Mouse (Mus musculus) CH12.LX (cell line): ENCODE data around the gene Vasp. TPM values are rescaled to one million over a fixed set of nuclear protein-coding genes. Genes with fewer than 3 reads are reported as not detected.

Experiments
- DNase-seq: peaks from one replicate; pipeline ENCODE4 v3.0.0-alpha.2; 2013; ENCODE audit errors: extremely low read depth
- H3K27ac ChIP-seq: 2 replicates; pipeline ENCODE4 v1.5.1; 2012; ENCODE audit warnings: low read depth, mild to moderate bottlenecking, control low read depth, moderate library complexity; ENCODE audit not compliant: insufficient read depth
- H3K27me3 ChIP-seq: replicated peaks from 2 replicates; pipeline ENCODE3; 2012; ENCODE audit warnings: inconsistent platforms
- H3K36me3 ChIP-seq, 2 experiments: replicated peaks in 1 of 2; 2 replicates each; pipeline versions ENCODE3 to v1.6.1; 2012; ENCODE audit warnings: inconsistent platforms in 1 of 2, low read length in 1 of 2, mild to moderate bottlenecking in 1 of 2, mixed read lengths in 1 of 2, moderate library complexity in 1 of 2; ENCODE audit not compliant: control insufficient read depth in 1 of 2, insufficient read depth in 1 of 2
- H3K4me1 ChIP-seq, 2 experiments: 2 replicates each; pipeline ENCODE4 v1.6.1; 2012; ENCODE audit warnings: inconsistent platforms in 1 of 2, moderate library complexity in 1 of 2; ENCODE audit not compliant: insufficient read depth in 2 of 2, control insufficient read depth in 1 of 2
- H3K4me2 ChIP-seq: 2 replicates; pipeline ENCODE4 v1.6.1; 2012; ENCODE audit warnings: low read depth, mild to moderate bottlenecking, control low read depth; ENCODE audit not compliant: poor library complexity, insufficient read depth, severe bottlenecking
- H3K4me3 ChIP-seq, 3 experiments: fragments of 150-350 bp in 1 of 3; sonication (generic) in 1 of 3; replicated peaks in 1 of 3; 2 replicates each; pipeline versions ENCODE3 to v1.5.1; 2011 to 2012; ENCODE audit warnings: low read depth in 2 of 3, low read length in 2 of 3, mild to moderate bottlenecking in 2 of 3, moderate library complexity in 2 of 3, control low read depth in 1 of 3, improper control_type of control experiment in 1 of 3, inconsistent platforms in 1 of 3, mixed read lengths in 1 of 3; ENCODE audit not compliant: poor library complexity in 1 of 3
- H3K79me2 ChIP-seq: replicated peaks from 2 replicates; pipeline ENCODE4 v1.6.1; 2012; ENCODE audit warnings: mild to moderate bottlenecking, moderate library complexity; ENCODE audit not compliant: control insufficient read depth, poor library complexity, insufficient read depth, severe bottlenecking; ENCODE audit errors: extremely low read depth
- H3K9ac ChIP-seq: 2 replicates; pipeline ENCODE4 v1.6.1; 2012; ENCODE audit warnings: low read depth, mild to moderate bottlenecking, control low read depth, moderate library complexity; ENCODE audit not compliant: insufficient read depth
- H3K9me3 ChIP-seq: replicated peaks from 2 replicates; pipeline ENCODE3; 2012; ENCODE audit warnings: low read length, inconsistent platforms, mixed read lengths
- BHLHE40 ChIP-seq: IDR thresholded peaks from 2 replicates; pipeline ENCODE4 v1.6.1; 2011; ENCODE audit warnings: mild to moderate bottlenecking, low read depth, low read length, improper control_type of control experiment
- CHD1 ChIP-seq: IDR thresholded peaks from 2 replicates; pipeline ENCODE4 v1.6.1; 2012; ENCODE audit warnings: low read depth, low read length, improper control_type of control experiment, inconsistent platforms
- E2F4 ChIP-seq: IDR thresholded peaks from 2 replicates; pipeline ENCODE4 v1.6.1; 2011; ENCODE audit warnings: low read depth, low read length, improper control_type of control experiment; ENCODE audit not compliant: insufficient replicate concordance
- ELF1 ChIP-seq: IDR thresholded peaks from 2 replicates; pipeline ENCODE4 v1.6.1; 2014; ENCODE audit warnings: low read depth, mild to moderate bottlenecking, inconsistent platforms, low read length, improper control_type of control experiment
- EP300 ChIP-seq: IDR thresholded peaks from 2 replicates; pipeline ENCODE4 v1.6.1; 2011; ENCODE audit warnings: low read length, improper control_type of control experiment
- ETS1 ChIP-seq: conservative IDR thresholded peaks from 2 replicates; pipeline ENCODE4 v1.6.1; 2012; ENCODE audit warnings: low read depth, mild to moderate bottlenecking, inconsistent platforms, low read length, improper control_type of control experiment, moderate library complexity
- JUND ChIP-seq: conservative IDR thresholded peaks from 2 replicates; pipeline ENCODE4 v1.6.1; 2011; ENCODE audit warnings: low read depth, low read length, improper control_type of control experiment
- KAT2A ChIP-seq: IDR thresholded peaks from 2 replicates; pipeline ENCODE4 v1.6.1; 2012; ENCODE audit warnings: low read length, improper control_type of control experiment, inconsistent platforms; ENCODE audit not compliant: insufficient replicate concordance
- MAX ChIP-seq: IDR thresholded peaks from 2 replicates; pipeline ENCODE4 v1.6.1; 2011; ENCODE audit warnings: low read length, improper control_type of control experiment
- MAZ ChIP-seq: IDR thresholded peaks from 2 replicates; pipeline ENCODE4 v1.6.1; 2012; ENCODE audit warnings: low read depth, mild to moderate bottlenecking, inconsistent platforms, low read length, improper control_type of control experiment, moderate library complexity
- MYC ChIP-seq: IDR thresholded peaks from 2 replicates; pipeline ENCODE4 v1.6.1; 2011; ENCODE audit warnings: low read depth, mild to moderate bottlenecking, improper control_type of control experiment, low read length
- NRF1 ChIP-seq: IDR thresholded peaks from 2 replicates; pipeline ENCODE4 v1.6.1; 2014; ENCODE audit warnings: low read depth, mild to moderate bottlenecking, inconsistent platforms, low read length, improper control_type of control experiment, moderate library complexity
- POLR2A ChIP-seq: IDR thresholded peaks from 2 replicates; pipeline ENCODE4 v1.6.1; 2011; ENCODE audit warnings: low read depth, mild to moderate bottlenecking, improper control_type of control experiment, low read length
- RAD21 ChIP-seq: IDR thresholded peaks from 2 replicates; pipeline ENCODE4 v1.6.1; 2011; ENCODE audit warnings: low read depth, mild to moderate bottlenecking, low read length, improper control_type of control experiment, moderate library complexity
- RCOR1 ChIP-seq: conservative IDR thresholded peaks from 2 replicates; pipeline ENCODE4 v1.6.1; 2012; ENCODE audit warnings: low read depth, mild to moderate bottlenecking, inconsistent platforms, low read length, improper control_type of control experiment
- SMC3 ChIP-seq: IDR thresholded peaks from 2 replicates; pipeline ENCODE4 v1.6.1; 2011; ENCODE audit warnings: low read depth, low read length, improper control_type of control experiment
- TBP ChIP-seq: conservative IDR thresholded peaks from 2 replicates; pipeline ENCODE4 v1.6.1; 2011; ENCODE audit warnings: low read depth, low read length, improper control_type of control experiment
- UBTF ChIP-seq: IDR thresholded peaks from 2 replicates; pipeline ENCODE4 v1.6.1; 2012; ENCODE audit warnings: low read depth, mild to moderate bottlenecking, inconsistent platforms, low read length, improper control_type of control experiment, moderate library complexity
- ZC3H11A ChIP-seq: IDR thresholded peaks from 2 replicates; pipeline ENCODE4 v1.6.1; 2012; ENCODE audit warnings: low read depth, mild to moderate bottlenecking, inconsistent platforms, low read length, improper control_type of control experiment
- ZKSCAN1 ChIP-seq: IDR thresholded peaks from 2 replicates; pipeline ENCODE4 v1.6.1; 2012; ENCODE audit warnings: low read depth, inconsistent platforms, low read length, improper control_type of control experiment, borderline replicate concordance
- ZMIZ1 ChIP-seq: IDR thresholded peaks from 2 replicates; pipeline ENCODE4 v1.6.1; 2012; ENCODE audit warnings: low read depth, mild to moderate bottlenecking, inconsistent platforms, low read length, improper control_type of control experiment
- dilution Hi-C: fragments of 300-500 bp; cut with MboI; formaldehyde crosslinking; loops from 2 replicates; pipeline ENCODE4 v1.14.3; 2020; ENCODE audit warnings: low sequenced_read_pairs; ENCODE audit not compliant: extremely low pct_unique_long_range_greater_than_20kb, extremely low pct_ligation_motif_present
- in situ Hi-C: fragments of 300-500 bp; cut with MboI; formaldehyde crosslinking; loops from 3 replicates; pipeline ENCODE4 v1.14.3; 2019; ENCODE audit warnings: low sequenced_read_pairs, low pct_ligation_motif_present, low pct_unique_long_range_greater_than_20kb, mixed read lengths
- polyA plus RNA-seq: library from polyadenylated mRNA; unstranded; fragments of >175 nt; gene quantifications from 2 replicates; pipeline ENCODE4 v1.2.1, GENCODE M21; 2012; ENCODE audit warnings: low read depth; ENCODE audit not compliant: insufficient read length
- total RNA-seq, 2 experiments: library from RNA; depleted of rRNA; stranded (reverse); fragments of 300-350 nt in 1 of 2; fragments of >200 nt in 1 of 2; gene quantifications; 2 replicates each; pipeline ENCODE4 v1.2.3; 2012 to 2014

The Vasp gene
- total and polyA plus RNA-seq, 3 experiments: 114 to 191 (median 125) TPM

DNA sequence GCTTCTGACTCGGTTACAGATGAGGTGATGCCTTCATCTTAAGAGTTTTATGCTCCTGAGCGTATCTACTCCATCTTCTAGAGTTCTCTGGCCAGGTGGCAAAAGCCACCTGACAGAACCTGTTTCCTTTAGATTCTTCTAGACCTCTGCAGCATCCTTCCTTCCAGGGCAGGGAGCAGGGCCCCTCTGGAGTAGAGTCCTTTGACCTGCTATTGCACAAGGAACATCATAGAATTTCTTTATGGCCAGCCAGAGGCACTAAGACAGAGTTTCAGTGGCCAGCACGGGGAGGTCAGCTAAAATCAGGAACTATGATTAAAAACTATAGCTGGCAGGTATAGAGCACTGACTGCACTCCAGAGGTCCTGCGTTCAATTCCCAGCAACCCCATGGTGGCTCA, 19.5 kb downstream of the Vasp start:
- dilution Hi-C loops (no loop called here), in situ Hi-C loops (no loop called here)
- no peak overlapping the region for H3K4me2 ChIP-seq
- H3K27me3 ChIP-seq: no peaks in the 10 kb centered on the region
- peaks cover 19 to 65% of the 10 kb centered on the region in 2 experiments for H3K36me3 ChIP-seq
- no peak overlapping the region for H3K27ac ChIP-seq
- no peak overlapping the region for H3K9ac ChIP-seq
- no peak overlapping the region for H3K4me3 ChIP-seq
- TF ChIP-seq ZC3H11A (no peak), RCOR1 (no peak), RAD21 (no peak), MYC (no peak), JUND (no peak), MAZ (no peak), MAX (no peak), POLR2A (no peak), ZKSCAN1 (no peak), NRF1 (no peak), SMC3 (no peak), BHLHE40 (no peak)
- TF ChIP-seq, all 38 proteins: peak for 0
- Histone ChIP-seq H3K79me2 (no peaks in the 10 kb centered on the region), H3K9me3 (no peaks in the 10 kb centered on the region), H3K4me1 (peaks cover 8 to 16% of the 10 kb centered on the region in 2 experiments)
- DNase-seq: no peak

DNA sequence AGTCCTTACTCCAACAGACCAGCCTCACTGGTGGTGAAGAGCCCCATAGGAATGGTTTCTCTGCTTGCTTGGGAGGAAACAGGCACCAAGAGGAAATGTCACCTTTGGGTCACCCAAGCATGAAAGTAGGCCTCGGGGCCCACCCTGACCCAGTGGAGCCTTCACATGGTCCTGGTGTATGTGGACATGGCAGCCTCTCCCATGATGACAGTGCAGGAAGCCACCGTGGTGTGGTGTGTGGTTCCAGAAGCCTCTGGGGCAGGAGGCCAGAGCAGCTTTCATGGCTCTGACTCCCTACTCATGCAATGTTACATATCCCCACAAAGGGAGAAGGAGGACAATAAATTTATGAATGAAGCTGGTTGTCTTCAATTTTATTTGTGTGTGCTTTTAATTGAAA, 24.1 kb downstream of the Vasp start:
- no peak for TF ChIP-seq ZMIZ1
- no peak for TF ChIP-seq EP300
- TF ChIP-seq UBTF: no peak
- no peak for TF ChIP-seq ETS1
- no peak for TF ChIP-seq ELF1
- no peak for TF ChIP-seq CHD1
- no peak for TF ChIP-seq E2F4
- TF ChIP-seq JUND: no peak
- no peak for TF ChIP-seq KAT2A
- no peak for TF ChIP-seq ZKSCAN1
- TF ChIP-seq MAX: no peak
- TF ChIP-seq MAZ: no peak
- TF ChIP-seq BHLHE40: no peak
- no peak for TF ChIP-seq TBP
- in situ Hi-C loops (no loop called here), dilution Hi-C loops (no loop called here)
- H3K4me3 ChIP-seq: no peak overlapping the region
- no peaks in the 10 kb centered on the region for H3K27me3 ChIP-seq
- no peak for DNase-seq
- H3K79me2 ChIP-seq: no peaks in the 10 kb centered on the region
- H3K36me3 ChIP-seq: peaks cover 13 to 59% of the 10 kb centered on the region in 2 experiments
- no peaks in the 10 kb centered on the region for H3K9me3 ChIP-seq
- peak overlapping the region; percentile 21 for H3K27ac ChIP-seq
- no peak overlapping the region for H3K4me2 ChIP-seq
- H3K9ac ChIP-seq: no peak overlapping the region
- peaks cover 14 to 29% of the 10 kb centered on the region in 2 experiments for H3K4me1 ChIP-seq
